Mouse (Mus musculus): ENCODE measurements around the gene Plcl1. TPM values are rescaled to one million over a fixed set of nuclear protein-coding genes. Genes with fewer than 3 reads are reported as not detected.
"Not testable (repeated sequence)": the region's sequence is repeated elsewhere in the genome, so short reads cannot be mapped to it uniquely, and the experiment has no call there.

The Plcl1 gene
- total RNA-seq, 2 experiments from 2014 or later, result 16.9 to 19.6 TPM

- DNase-seq (ENCODE audit: low spot score in 2 of 2), result no peak
- intact Hi-C loops (cut with DNase I), result no loop called here
These were observed 101.3 kb downstream of the Plcl1 start for GRCm38 (mm10) chr1:55507061-55507460.

DNA sequence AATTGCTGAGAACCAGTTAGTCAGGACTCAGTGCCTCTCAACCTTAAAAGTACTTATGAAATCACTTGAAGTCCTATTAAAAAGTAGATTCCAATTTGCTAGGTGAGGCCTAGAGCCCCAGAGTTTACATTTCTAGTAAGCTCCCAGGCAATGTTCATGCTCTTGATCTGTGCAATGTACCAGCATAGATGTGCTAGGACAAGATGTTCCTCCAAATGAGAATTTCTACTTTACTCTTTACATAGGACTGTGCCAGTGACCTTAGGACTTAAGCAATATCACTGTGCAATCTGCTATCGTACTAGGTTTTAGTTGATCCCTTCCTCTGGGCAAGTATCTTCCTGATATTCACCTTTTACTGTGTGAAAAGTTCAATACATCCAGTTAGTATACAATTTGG lies 103.9 kb downstream of the Plcl1 start:
- no peak for DNase-seq (ENCODE audit: low spot score in 2 of 2)

GRCm38 (mm10) chr1:55512165-55512564 lies 106.4 kb downstream of the Plcl1 start:
- no peak for DNase-seq (ENCODE audit: low spot score in 2 of 2)
- intact Hi-C loops (cut with DNase I), result no loop called here

More for the DNA sequence above, 103.9 kb downstream of the Plcl1 start:
- intact Hi-C loops (cut with DNase I), result no loop called here

DNA sequence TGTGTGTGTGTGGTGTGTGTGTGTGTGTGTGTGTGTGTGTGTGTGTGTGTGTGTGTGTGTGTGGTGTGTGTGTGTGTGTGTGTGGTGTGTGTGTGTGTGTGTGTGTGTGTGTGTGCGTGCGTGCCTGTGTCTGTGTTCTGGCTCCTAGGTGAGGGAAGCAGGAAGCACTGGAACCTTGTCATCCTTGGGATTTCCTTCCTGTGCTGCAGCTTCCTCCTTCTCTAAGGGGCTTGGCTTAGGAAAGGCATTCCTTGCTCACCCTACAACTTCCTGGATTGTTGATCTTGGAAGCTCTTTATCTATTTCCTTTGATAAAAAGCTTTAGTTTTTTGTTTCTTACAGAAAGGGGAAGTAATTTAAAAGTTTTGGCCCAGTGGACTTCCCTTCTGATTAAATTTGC lies 107.1 kb downstream of the Plcl1 start:
- DNase-seq (ENCODE audit: low spot score in 2 of 2); intact Hi-C loops (cut with DNase I): not testable (repeated sequence)

- DNase-seq (ENCODE audit: low spot score in 2 of 2), result no peak
- intact Hi-C loops (cut with DNase I), result no loop called here
These were observed 111.5 kb downstream of the Plcl1 start for GRCm38 (mm10) chr1:55517182-55517581.

- intact Hi-C loops (cut with DNase I), result loop anchor here (5.0 kb wide), 1 partner anchor 117 kb away; the partner anchor contains the start of gene Plcl1
- DNase-seq (ENCODE audit: low spot score in 2 of 2), result no peak
These were observed 118.2 kb downstream of the Plcl1 start for GRCm38 (mm10) chr1:55523966-55524365.

DNA sequence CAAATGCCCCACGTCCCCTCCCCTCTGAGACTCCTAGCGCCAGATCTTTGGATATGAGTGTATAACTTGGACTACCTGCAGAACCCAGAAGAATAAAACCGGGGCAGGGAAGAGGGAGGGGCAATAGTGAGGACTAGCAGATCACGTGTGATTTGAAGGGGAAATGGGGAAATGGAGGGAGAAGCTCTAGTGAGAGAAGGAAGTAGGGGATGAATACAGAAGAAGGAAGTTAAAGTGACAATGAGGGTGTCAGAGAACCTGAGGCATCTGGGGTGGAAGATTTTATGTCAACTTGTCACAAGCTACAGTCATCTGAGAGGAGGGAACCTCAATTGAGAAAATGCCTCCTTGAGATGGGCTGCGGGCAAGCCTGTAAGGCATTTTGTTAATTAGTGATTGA lies 119.4 kb downstream of the Plcl1 start:
- intact Hi-C loops (cut with DNase I), result no loop called here

DNA sequence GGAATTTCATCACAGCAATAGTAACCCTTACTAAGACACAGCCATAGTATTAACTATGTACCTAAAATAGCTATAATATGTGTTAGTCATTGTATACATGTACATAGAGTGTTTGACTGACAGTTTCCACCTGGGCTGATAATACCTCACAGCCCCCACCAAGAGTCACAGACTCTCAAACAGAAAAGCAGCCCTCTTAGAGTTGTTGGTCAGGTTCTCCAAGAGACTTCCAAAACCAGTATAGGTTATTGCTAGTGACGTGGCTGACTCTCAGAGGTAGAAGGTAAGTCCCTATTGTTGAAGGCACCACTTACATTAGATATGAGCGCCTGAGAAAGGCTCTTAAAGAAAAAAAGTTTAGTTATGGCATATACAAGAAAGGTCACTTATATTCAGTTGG lies 120.0 kb downstream of the Plcl1 start:
- intact Hi-C loops (cut with DNase I), result no loop called here

More for the DNA sequence above, 119.4 kb downstream of the Plcl1 start:
- DNase-seq (ENCODE audit: low spot score in 2 of 2), result no peak

DNA sequence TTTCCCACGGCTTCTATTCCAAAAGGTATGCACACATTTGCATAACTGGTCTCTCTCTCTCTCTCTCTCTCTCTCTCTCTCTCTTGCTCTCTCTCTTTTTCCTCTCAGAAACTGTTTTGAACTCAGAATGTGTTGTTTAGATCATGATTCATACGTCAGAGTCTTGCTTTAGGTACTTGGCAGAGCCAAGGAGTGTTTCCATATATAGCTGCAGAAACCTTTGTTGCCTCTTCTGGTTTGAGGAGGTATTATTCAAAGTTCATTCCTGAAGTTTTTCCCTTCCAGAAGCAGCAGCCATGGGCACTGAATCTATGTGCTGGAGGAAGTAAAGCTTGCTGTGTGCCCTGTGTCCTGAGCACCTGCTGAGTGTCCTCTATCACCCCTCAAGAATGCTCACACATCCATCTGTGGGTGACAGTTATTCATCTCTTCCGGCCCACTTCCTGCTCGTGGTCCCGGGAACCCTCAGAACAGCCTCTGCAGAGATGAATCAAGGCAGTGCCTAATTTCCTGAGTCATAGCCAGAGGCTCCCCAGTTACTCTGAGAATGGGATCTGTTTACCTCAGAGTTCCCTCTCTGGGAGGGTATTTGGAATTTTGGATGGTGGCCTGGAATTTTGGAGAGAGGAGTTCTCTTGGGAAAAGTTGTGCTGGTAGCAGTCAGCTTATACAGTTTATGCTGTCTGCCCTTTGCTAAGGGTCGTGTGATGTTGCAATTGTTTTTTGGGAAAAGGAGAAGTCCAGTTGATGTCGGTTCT lies 123.0 kb downstream of the Plcl1 start:
- intact Hi-C loops (cut with DNase I), result no loop called here
- DNase-seq (ENCODE audit: low spot score in 2 of 2), result no peak

More for the DNA sequence above, 120.0 kb downstream of the Plcl1 start:
- no peak for DNase-seq (ENCODE audit: low spot score in 2 of 2)

GRCm38 (mm10) chr1:55533823-55534222 lies 128.1 kb downstream of the Plcl1 start:
- intact Hi-C loops (cut with DNase I), result no loop called here

DNA sequence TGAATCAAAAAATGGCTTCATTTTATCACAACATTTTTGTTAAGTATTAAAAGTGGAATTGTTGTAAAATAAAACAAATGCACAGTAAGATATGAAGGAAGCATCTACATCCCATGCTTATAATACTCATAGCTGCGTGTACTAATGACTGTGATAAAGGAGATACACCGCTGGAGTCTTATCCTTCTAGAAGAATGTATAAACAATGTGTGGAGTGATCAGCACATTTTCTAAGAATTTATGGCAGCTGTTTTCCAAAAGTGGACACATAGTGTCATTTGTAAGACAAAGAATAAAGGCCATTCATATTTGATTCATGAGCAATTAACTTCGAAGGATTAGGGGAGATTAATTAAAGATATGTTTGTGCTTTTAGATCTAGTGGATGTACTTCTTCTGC lies 148.7 kb downstream of the Plcl1 start:
- intact Hi-C loops (cut with DNase I), result no loop called here
- DNase-seq (ENCODE audit: low spot score in 2 of 2), result no peak

More at GRCm38 (mm10) chr1:55533823-55534222, 128.1 kb downstream of the Plcl1 start:
- DNase-seq (ENCODE audit: low spot score in 2 of 2), result no peak

GRCm38 (mm10) chr1:55557960-55558359 lies 152.2 kb downstream of the Plcl1 start:
- intact Hi-C loops (cut with DNase I), result no loop called here
- DNase-seq (ENCODE audit: low spot score in 2 of 2), result no peak

DNA sequence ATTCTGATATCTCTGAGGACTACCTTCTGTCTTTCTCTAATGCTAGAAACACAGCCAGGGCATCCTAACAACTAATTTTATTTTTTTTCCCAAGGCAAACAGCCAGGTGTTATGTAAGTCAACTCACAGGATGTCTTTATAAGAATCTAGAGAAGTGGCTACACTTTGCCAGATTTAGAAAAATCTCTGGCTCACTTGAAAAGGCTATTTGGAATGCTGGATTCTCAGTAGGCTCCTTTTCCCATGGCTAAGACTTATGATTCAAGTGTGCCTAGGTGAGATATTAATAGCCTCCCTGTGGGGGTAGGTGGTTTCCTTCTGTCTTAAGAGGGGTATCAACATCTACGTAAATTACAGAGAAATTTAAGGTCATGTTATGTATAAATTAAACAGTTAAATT lies 152.7 kb downstream of the Plcl1 start:
- DNase-seq (ENCODE audit: low spot score in 2 of 2), result no peak
- intact Hi-C loops (cut with DNase I), result no loop called here

DNA sequence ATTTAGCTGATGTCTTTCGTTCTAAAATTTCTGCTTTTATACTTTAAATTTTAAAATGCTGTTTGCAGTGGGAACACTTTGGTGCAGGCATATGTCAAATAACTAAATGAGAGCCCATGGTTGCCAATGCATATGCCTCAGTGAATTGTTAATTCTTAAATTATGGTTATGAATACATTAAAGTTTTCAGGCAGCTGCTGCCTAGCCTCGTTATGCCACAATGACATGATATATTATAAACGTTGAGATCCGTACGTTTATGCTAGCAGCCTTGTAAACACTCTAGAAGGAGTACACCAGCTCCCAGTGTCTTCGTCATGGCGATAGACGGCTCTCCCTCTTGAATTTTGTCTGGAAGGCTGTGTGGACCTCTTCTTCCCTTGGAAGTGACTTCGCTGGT lies 154.3 kb downstream of the Plcl1 start:
- intact Hi-C loops (cut with DNase I), result no loop called here
- DNase-seq (ENCODE audit: low spot score in 2 of 2), result no peak

GRCm38 (mm10) chr1:55565933-55566332 lies 160.2 kb downstream of the Plcl1 start:
- intact Hi-C loops (cut with DNase I), result no loop called here
- DNase-seq (ENCODE audit: low spot score in 2 of 2), result no peak

GRCm38 (mm10) chr1:55567801-55568360 lies 162.2 kb downstream of the Plcl1 start:
- DNase-seq (ENCODE audit: low spot score in 2 of 2), result no peak
- intact Hi-C loops (cut with DNase I), result no loop called here

- intact Hi-C loops (cut with DNase I), result no loop called here
These were observed 164.5 kb downstream of the Plcl1 start for GRCm38 (mm10) chr1:55570225-55570624.

DNA sequence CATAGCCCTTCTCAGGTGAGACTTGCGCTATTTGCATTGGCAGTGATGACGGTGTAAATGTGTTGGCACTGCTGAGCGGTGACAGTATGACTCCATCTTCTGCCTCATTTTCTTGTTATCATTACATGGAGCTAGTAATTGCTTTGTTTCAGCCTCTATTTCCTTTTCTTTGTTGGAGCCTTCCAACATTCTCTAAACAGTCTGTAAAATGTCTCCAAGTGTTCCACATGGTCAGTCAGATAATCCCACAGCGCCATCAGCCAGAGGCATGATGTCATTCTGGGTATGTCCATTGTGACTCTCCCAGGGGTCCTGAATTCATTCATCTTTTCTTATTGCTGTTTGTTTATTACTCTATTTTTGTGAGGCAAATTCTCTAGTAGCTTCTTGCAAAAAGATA lies 165.7 kb downstream of the Plcl1 start:
- intact Hi-C loops (cut with DNase I), result no loop called here

More at GRCm38 (mm10) chr1:55570225-55570624, 164.5 kb downstream of the Plcl1 start:
- no peak for DNase-seq (ENCODE audit: low spot score in 2 of 2)

DNA sequence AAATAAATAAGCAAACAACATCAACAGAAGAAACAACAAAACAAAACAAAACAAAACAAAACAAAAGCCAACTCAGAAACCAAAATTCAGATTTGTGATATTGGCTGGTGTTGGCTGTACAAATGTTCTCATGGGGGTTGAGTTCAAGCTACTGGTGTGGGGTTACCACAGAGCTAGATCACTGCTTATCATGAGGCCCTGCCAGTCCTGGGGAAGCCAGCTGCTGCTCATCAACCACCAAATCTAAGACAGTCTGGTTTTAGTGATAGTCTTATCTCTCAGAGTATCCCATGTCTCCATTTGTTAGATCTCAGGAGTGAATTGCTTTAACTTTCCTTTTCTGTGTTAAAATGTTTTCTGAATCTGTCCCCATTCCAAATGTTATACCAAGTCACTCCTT lies 166.5 kb downstream of the Plcl1 start:
- intact Hi-C loops (cut with DNase I), result no loop called here
- no peak for DNase-seq (ENCODE audit: low spot score in 2 of 2)

More for the DNA sequence above, 165.7 kb downstream of the Plcl1 start:
- DNase-seq (ENCODE audit: low spot score in 2 of 2), result no peak

DNA sequence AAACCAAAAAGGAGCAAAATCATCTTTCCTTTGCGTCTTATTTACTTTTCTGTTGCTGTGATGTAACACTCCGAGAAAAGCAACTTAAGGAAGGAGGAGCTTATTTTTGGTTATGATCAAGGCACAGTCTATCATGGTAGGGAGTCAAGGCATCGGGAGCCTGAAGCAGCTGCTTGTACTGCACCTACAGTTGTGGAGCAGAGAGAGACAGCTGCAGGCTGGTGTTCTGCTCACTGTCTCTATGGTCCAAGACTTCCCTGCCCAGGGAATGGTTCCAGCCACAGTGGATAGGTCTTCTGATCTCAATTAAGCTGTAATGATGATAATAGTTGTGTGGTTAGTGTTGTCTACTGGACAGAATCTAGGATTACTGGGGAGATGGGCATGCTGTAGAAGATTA lies 166.9 kb downstream of the Plcl1 start:
- intact Hi-C loops (cut with DNase I), result no loop called here

GRCm38 (mm10) chr1:55575916-55576315 lies 170.2 kb downstream of the Plcl1 start:
- intact Hi-C loops (cut with DNase I), result no loop called here
- peak in 1 of 2 experiments; percentile 23 for DNase-seq (ENCODE audit: low spot score in 2 of 2)

More for the DNA sequence above, 166.9 kb downstream of the Plcl1 start:
- no peak for DNase-seq (ENCODE audit: low spot score in 2 of 2)
